Mouse (Mus musculus) forelimb bud, embryonic 11.5 days (tissue): ENCODE data around the gene Med27.
A peak's percentile ranks its signal among the peaks of the same experiment; 100 is the strongest.

Experiments used
- DNase-seq: peaks from one replicate; pipeline ENCODE4 v3.0.0-alpha.2; 2012; ENCODE audit warnings: low read depth, low spot score

The Med27 gene

GRCm38 (mm10) chr2:29561468-29561867 is 214.8 kb downstream of the Med27 start:
- no peak for DNase-seq

GRCm38 (mm10) chr2:29563986-29564385 is 217.4 kb downstream of the Med27 start:
- no peak for DNase-seq

GRCm38 (mm10) chr2:29565570-29566433 is 219.2 kb downstream of the Med27 start:
- DNase-seq = no peak

- no peak for DNase-seq
These were observed 225.5 kb downstream of the Med27 start for GRCm38 (mm10) chr2:29571921-29572700.

GRCm38 (mm10) chr2:29572811-29573427 is 226.3 kb downstream of the Med27 start:
- DNase-seq = no peak

GRCm38 (mm10) chr2:29573591-29573990 is 227.0 kb downstream of the Med27 start:
- DNase-seq = peak; percentile 90

GRCm38 (mm10) chr2:29574187-29574586 is 227.6 kb downstream of the Med27 start:
- DNase-seq = no peak
